Mouse (Mus musculus) bone marrow macrophage, adult 2 months (primary cell): ENCODE data around the gene Ass1.

Source experiments
- CTCF ChIP-seq: IDR thresholded peaks from 2 replicates; pipeline ENCODE4 v1.5.1; 2012; ENCODE audit warnings: low read depth, mild to moderate bottlenecking, low read length, moderate library complexity
- POLR2A ChIP-seq: IDR thresholded peaks from 2 replicates; pipeline ENCODE4 v1.6.1; 2012; ENCODE audit warnings: mild to moderate bottlenecking, low read depth, low read length, borderline replicate concordance

DNA sequence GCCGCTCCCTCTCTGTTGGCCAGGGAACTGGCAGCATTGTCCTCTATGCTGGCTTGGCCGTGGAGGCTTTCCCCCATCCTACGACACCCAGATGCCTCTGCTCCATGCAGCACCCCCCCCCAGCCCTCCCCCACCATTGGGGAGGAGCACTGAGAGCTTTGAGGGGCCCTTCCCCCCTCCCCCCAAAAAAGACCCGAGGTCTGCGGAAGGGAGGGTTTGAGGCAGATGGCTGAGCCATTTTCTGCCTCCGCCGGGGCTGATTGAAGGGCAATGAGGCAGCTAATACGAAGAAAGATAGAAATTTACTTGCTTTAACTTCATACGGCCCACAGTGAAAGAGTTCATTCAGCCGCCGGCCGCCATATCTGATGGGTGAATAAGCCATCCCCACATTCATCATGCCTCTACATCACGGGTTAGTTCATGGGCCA lies 25.1 kb downstream of the Ass1 start:
- TF ChIP-seq POLR2A (no peak), CTCF (no peak)
